Mouse (Mus musculus) liver, embryonic 14.5 days (tissue): Measurements from ENCODE around the gene Ero1lb. TPM values are rescaled to one million over a fixed set of nuclear protein-coding genes. Genes with fewer than 3 reads are reported as not detected.
"Not testable (repeated sequence)": the region's sequence is repeated elsewhere in the genome, so short reads cannot be mapped to it uniquely, and the experiment has no call there.

Experiments used
- ATAC-seq: fragments of 200-750 bp; cut with Nextera tagmentation; 2 replicates; pipeline ENCODE4 v1.8.0; 2017; ENCODE audit warnings: moderate number of reproducible peaks, mild to moderate bottlenecking, moderate library complexity; ENCODE audit not compliant: insufficient read depth
- DNase-seq, 3 experiments: peaks; one replicate each; pipeline ENCODE4 v3.0.0-alpha.2; 2012 to 2013; ENCODE audit warnings: low read depth in 3 of 3, low spot score in 3 of 3
- H3K27ac ChIP-seq: fragments of 300-500 bp; sonication (generic); 2 replicates; pipeline ENCODE4 v1.5.1; 2014; ENCODE audit warnings: moderate library complexity, mild to moderate bottlenecking, control low read depth, inconsistent platforms
- H3K27me3 ChIP-seq: fragments of 300-500 bp; sonication (generic); 2 replicates; pipeline ENCODE4 v1.6.1; 2014; ENCODE audit warnings: mild to moderate bottlenecking, low read length, moderate library complexity; ENCODE audit not compliant: control insufficient read depth, insufficient read depth
- H3K36me3 ChIP-seq: fragments of 300-500 bp; sonication (generic); replicated peaks from 2 replicates; pipeline ENCODE4 v1.6.1; 2014; ENCODE audit warnings: low read depth; ENCODE audit not compliant: control insufficient read depth, insufficient read depth
- H3K4me1 ChIP-seq, 2 experiments: fragments of 200-500 bp in 1 of 2; fragments of 300-500 bp in 1 of 2; sonication (generic) in 1 of 2; replicated peaks; 2 replicates each; pipeline ENCODE4 v1.6.1; 2012 to 2014; ENCODE audit warnings: antibody characterized with exemption in 1 of 2, inconsistent platforms in 1 of 2, low read length in 1 of 2; ENCODE audit not compliant: control insufficient read depth in 2 of 2, insufficient read depth in 2 of 2
- H3K4me2 ChIP-seq: fragments of 300-500 bp; sonication (generic); 2 replicates; pipeline ENCODE4 v1.6.1; 2014; ENCODE audit warnings: low read depth, mild to moderate bottlenecking, control low read depth, moderate library complexity
- H3K4me3 ChIP-seq, 2 experiments: fragments of 200-500 bp in 1 of 2; fragments of 300-500 bp in 1 of 2; sonication (generic) in 1 of 2; 2 replicates each; pipeline ENCODE4 v1.5.1; 2012 to 2014; ENCODE audit warnings: low read depth in 2 of 2, low read length in 2 of 2, mild to moderate bottlenecking in 2 of 2, control low read depth in 1 of 2, inconsistent platforms in 1 of 2, moderate library complexity in 1 of 2; ENCODE audit not compliant: insufficient read depth in 1 of 2
- H3K9ac ChIP-seq: fragments of 300-500 bp; sonication (generic); replicated peaks from 2 replicates; pipeline ENCODE4 v1.6.1; 2014; ENCODE audit warnings: mild to moderate bottlenecking, control low read depth, moderate library complexity
- H3K9me3 ChIP-seq: fragments of 300-500 bp; sonication (generic); 2 replicates; pipeline ENCODE4 v1.6.1; 2016; ENCODE audit warnings: low read length, mixed read lengths; ENCODE audit not compliant: control insufficient read depth
- WGBS: fragments of 180-500 bp; shearing (Covaris S2); extraction: QIAGEN DNeasy Blood & Tissue Kit; methylation state at CpG from one replicate; pipeline ENCODE4 v1.1.7; 2014; ENCODE audit not compliant: insufficient replicate concordance; 5-methylcytosine and 5-hydroxymethylcytosine counted together
- polyA plus RNA-seq, 2 experiments: library from polyadenylated mRNA; depleted of rRNA in 1 of 2; stranded (reverse) in 1 of 2; unstranded in 1 of 2; fragments of >200 nt; fragmentation: Nextera tagmentation in 1 of 2; extraction: Ambion mirVana in 1 of 2; gene quantifications; 2 replicates each; pipeline versions ENCODE4 v1.2.1 to v1.2.3; 2012 to 2014

The Ero1lb gene
- polyA plus RNA-seq, 2 experiments = 0.76 to 1.9 TPM

- not testable (repeated sequence) for H3K9ac ChIP-seq, DNase-seq, H3K9me3 ChIP-seq, H3K4me3 ChIP-seq, H3K4me2 ChIP-seq, H3K36me3 ChIP-seq, H3K4me1 ChIP-seq, H3K27ac ChIP-seq, H3K27me3 ChIP-seq
- 26% methylated on average over 3 of the region's 3 CpGs for WGBS
- ATAC-seq = peak; percentile 39; the same call in 1 of the 2 replicates
These were observed 50.8 kb downstream of the Ero1lb start for GRCm38 (mm10) chr13:12616489-12616888.

GRCm38 (mm10) chr13:12619808-12620207, 54.1 kb downstream of the Ero1lb start:
- H3K36me3 ChIP-seq, H3K4me1 ChIP-seq, H3K4me2 ChIP-seq, H3K4me3 ChIP-seq, H3K27me3 ChIP-seq, H3K9me3 ChIP-seq, H3K27ac ChIP-seq, H3K9ac ChIP-seq, DNase-seq, ATAC-seq: not testable (repeated sequence)
- WGBS = 74% methylated on average over 8 of the region's 8 CpGs

- ATAC-seq, H3K4me3 ChIP-seq, H3K9me3 ChIP-seq, H3K4me2 ChIP-seq, H3K27ac ChIP-seq, DNase-seq, H3K36me3 ChIP-seq, H3K9ac ChIP-seq, H3K27me3 ChIP-seq, H3K4me1 ChIP-seq: not testable (repeated sequence)
- 29% methylated on average over 3 of the region's 3 CpGs for WGBS
These were observed 60.4 kb downstream of the Ero1lb start for GRCm38 (mm10) chr13:12626061-12626460.

GRCm38 (mm10) chr13:12627746-12628145, 62.1 kb downstream of the Ero1lb start:
- H3K9me3 ChIP-seq, H3K27ac ChIP-seq, DNase-seq, H3K4me1 ChIP-seq, H3K4me2 ChIP-seq, H3K36me3 ChIP-seq, H3K27me3 ChIP-seq, ATAC-seq, H3K9ac ChIP-seq, H3K4me3 ChIP-seq: not testable (repeated sequence)
- WGBS = 66% methylated on average over 8 of the region's 8 CpGs

DNA sequence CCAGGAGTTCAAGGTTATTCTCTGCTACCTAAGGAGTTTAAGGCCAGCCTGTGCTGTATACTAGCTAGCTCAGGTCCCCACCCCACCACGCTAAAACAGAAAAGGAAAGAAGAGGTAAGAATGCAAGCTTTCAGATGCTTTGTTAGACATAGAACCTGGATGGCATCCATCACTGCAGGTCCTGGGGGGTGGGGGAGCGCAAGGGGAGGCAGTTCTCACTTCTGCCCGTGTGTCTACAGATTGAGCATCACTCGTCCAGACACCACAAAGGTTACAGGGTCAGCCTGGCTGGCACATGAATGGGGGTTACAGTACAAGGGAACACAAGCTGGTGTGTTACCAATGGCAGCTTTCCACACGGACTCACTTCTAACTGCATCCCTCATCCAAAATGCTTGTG, 62.5 kb downstream of the Ero1lb start:
- not testable (repeated sequence) for H3K4me1 ChIP-seq, H3K4me2 ChIP-seq, ATAC-seq, DNase-seq, H3K9me3 ChIP-seq, H3K27me3 ChIP-seq, H3K9ac ChIP-seq, H3K27ac ChIP-seq, H3K4me3 ChIP-seq, H3K36me3 ChIP-seq
- WGBS = 65% methylated on average over 5 of the region's 5 CpGs

DNA sequence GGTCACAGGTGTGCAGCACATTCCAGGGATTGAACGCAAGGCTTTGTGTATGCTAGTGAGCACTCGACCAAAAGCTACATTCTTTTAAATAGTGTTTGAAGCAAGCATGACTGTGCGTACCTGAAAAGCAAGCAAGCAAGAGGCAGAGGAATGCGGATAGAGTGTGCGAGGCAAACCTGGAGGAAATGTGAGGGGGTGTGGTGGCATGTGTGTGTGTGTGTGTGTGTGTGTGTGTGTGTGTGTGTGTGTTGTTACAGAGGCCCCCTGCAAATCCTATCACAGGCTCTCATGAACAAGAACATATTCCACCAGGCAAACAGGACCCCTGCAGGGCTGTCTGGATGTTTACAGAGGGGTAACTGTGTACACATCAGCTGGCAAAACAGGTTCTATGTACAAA, 64.6 kb downstream of the Ero1lb start:
- not testable (repeated sequence) for DNase-seq

DNA sequence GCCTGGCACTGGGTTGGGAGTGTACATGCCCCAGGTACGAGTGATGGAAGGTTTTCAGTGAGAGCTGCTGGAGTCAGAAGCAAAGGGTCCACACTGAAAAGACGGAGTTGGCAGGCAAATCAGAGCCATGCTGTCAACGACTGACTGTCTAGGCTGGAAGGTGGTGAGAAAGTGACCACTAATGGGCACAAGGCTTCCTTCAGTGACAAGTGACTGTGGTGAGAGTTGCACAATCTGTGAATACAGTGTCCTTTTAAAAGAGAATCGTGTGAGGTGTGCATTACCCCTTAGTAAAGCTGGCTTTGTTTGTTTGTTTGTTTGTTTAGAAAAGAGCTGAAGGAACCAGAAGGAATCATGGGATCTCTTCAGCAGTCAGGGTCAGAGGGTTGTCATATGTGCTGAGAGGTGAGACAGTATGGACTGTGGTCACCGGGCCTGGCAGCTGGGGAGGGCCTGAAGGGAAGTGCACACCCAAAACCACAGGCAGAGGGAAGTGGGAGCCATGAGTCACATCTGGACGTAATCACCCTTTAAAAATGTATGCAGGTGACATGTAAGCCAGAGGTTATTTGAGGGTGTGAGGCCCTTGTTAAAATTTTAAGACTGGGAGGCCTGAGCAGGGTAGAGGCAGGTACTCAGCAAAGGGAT, 69.4 kb downstream of the Ero1lb start:
- H3K27me3 ChIP-seq, H3K36me3 ChIP-seq, H3K4me2 ChIP-seq, H3K27ac ChIP-seq, ATAC-seq, H3K4me1 ChIP-seq, H3K4me3 ChIP-seq, DNase-seq, H3K9ac ChIP-seq, H3K9me3 ChIP-seq: not testable (repeated sequence)
- WGBS = 29% methylated on average over 1 of the region's 6 CpGs

More for the DNA sequence above, 64.6 kb downstream of the Ero1lb start:
- WGBS = 77% methylated on average over 5 of the region's 5 CpGs
- ATAC-seq, H3K36me3 ChIP-seq, H3K9me3 ChIP-seq, H3K27me3 ChIP-seq, H3K27ac ChIP-seq, H3K4me2 ChIP-seq, H3K9ac ChIP-seq, H3K4me3 ChIP-seq, H3K4me1 ChIP-seq: not testable (repeated sequence)

DNA sequence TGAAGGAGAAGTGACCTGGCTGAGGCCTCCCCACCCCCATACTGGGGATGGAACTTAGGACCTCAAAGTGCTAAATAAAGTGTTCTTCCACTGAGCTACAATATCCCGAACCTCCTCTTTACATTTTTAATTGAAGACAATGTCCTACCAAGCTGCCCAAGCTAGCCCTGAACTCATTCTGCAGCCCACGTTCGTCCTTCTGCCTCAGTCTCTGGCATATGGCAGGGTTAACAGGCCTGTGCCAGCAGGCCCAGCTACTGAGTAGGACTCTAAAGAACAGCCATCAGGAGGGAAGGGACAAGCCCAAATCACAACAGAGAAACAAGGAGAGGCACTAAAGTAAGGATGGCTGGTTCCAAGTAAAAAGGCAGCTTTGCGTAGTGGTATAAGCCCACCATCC, 77.1 kb downstream of the Ero1lb start:
- 74% methylated on average over 3 of the region's 4 CpGs for WGBS

More for the DNA sequence above, 77.1 kb downstream of the Ero1lb start:
- H3K4me3 ChIP-seq, H3K36me3 ChIP-seq, H3K27me3 ChIP-seq, ATAC-seq, H3K27ac ChIP-seq, H3K4me2 ChIP-seq, DNase-seq, H3K4me1 ChIP-seq, H3K9ac ChIP-seq, H3K9me3 ChIP-seq: not testable (repeated sequence)
